24 mouse cellular contexts compared by ENCODE assay signal in the genomic region with DNA sequence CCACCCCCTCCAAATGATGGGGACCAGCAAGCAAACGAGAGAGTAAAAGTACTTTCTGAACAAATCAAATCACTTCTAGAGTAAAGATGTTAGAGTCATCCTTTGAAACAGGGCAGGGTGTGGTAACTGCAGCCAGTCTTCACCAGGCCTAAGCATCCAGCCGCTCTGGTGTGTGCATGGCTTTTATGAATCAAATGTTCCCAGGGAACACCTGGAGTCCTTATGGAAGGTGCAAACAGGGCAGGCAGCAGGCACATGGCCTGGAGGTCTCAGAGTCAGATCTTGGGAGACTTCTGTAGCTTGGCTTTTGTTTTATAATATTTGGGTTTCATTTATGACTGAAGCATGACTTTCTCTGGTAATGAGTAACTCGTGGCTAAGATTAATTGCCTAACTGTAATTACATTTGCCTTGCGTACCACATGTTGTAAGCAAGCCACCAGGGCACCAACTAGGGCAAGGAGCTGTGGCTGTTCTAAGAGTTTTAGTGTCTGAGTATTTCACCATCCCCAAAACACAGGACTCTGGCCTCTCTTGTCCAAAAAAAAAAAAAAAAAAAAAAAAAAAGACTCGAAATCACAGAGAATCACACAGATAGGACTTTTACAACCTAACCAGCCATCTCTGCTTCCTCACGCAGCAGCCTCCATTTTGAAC.
DNase-seq lines count a peak whose midpoint lies in the region; ATAC-seq and TF ChIP-seq lines count a peak whose summit lies in the region.
"Had no signal": no experiment of that assay in that cellular context is flagged by ENCODE, and none has a peak within 500 bp of the region (broad histone marks: within the 10 kb centered on the region; RNA-seq: fewer than 3 reads in every experiment).

No protein-coding gene starts in this region.

- H3K36me3 ChIP-seq in kidney, adult 2 months (ENCODE audit: control insufficient read depth, insufficient read depth, low read length), result no peaks in the 10 kb centered on the region
- H3K36me3 ChIP-seq in liver, adult 2 months (ENCODE audit: control insufficient read depth, insufficient read depth, low read length), result no peaks in the 10 kb centered on the region
- H3K36me3 ChIP-seq in intestine, embryonic 15.5 days, result no peaks in the 10 kb centered on the region
- H3K36me3 ChIP-seq: forebrain, embryonic 15.5 days; limb, embryonic 15.5 days had no signal

- WGBS in kidney, adult 2 months, result 50% methylated on average over 6 of the region's 6 CpGs
- WGBS in liver, adult 2 months, result 49% methylated on average over 6 of the region's 6 CpGs
- 54% methylated on average over 6 of the region's 6 CpGs for WGBS in intestine, embryonic 15.5 days

- H3K79me2 ChIP-seq in liver, adult 2 months (ENCODE audit: control insufficient read depth, insufficient read depth, low read length), result no peaks in the 10 kb centered on the region

- H3K27ac ChIP-seq in kidney, adult 2 months (ENCODE audit: insufficient read depth, low read depth, low read length), result no peak overlapping the region
- H3K27ac ChIP-seq in liver, adult 2 months (replicated peaks; ENCODE audit: insufficient read depth, low read depth, low read length), result peak overlapping the region; percentile 67
- H3K27ac ChIP-seq in intestine, embryonic 15.5 days, result 0 out of 2 replicates have a peak overlapping the region, but pooled peaks have one; percentile 6
- H3K27ac ChIP-seq: forebrain, embryonic 15.5 days; heart, adult 2 months; heart, embryonic 13.5 days; hindbrain, embryonic 12.5 days; limb, embryonic 15.5 days; midbrain, embryonic 10.5 days; neural tube, embryonic 15.5 days had no signal

- H3K4me1 ChIP-seq in kidney, adult 2 months (ENCODE audit: control insufficient read depth, insufficient read depth, low read length), result peaks cover 3% of the 10 kb centered on the region; the same call in 1 of the 2 replicates
- peaks cover 6% of the 10 kb centered on the region for H3K4me1 ChIP-seq in liver, adult 2 months (ENCODE audit: control insufficient read depth, insufficient read depth, low read length)
- no peaks in the 10 kb centered on the region for H3K4me1 ChIP-seq in intestine, embryonic 15.5 days (replicated peaks)
- H3K4me1 ChIP-seq: forebrain, embryonic 15.5 days; midbrain, embryonic 10.5 days had no signal

- H3K4me3 ChIP-seq in kidney, adult 2 months (ENCODE audit: insufficient read depth, low read depth, low read length), result no peak overlapping the region
- no peak overlapping the region for H3K4me3 ChIP-seq in liver, adult 2 months (ENCODE audit: insufficient read depth, low read depth, low read length)
- H3K4me3 ChIP-seq in intestine, embryonic 15.5 days (replicated peaks), result no peak overlapping the region
- H3K4me3 ChIP-seq: forebrain, embryonic 15.5 days; heart, adult 2 months; heart, embryonic 13.5 days; hindbrain, embryonic 12.5 days; limb, embryonic 15.5 days; midbrain, embryonic 10.5 days; neural tube, embryonic 15.5 days had no signal

- H3K9me3 ChIP-seq in intestine, embryonic 15.5 days, result no peaks in the 10 kb centered on the region
- H3K9me3 ChIP-seq: forebrain, embryonic 15.5 days; heart, embryonic 13.5 days; hindbrain, embryonic 12.5 days; limb, embryonic 15.5 days; midbrain, embryonic 10.5 days; neural tube, embryonic 15.5 days had no signal

- no peaks in the 10 kb centered on the region for H3K27me3 ChIP-seq in kidney, adult 2 months (replicated peaks; ENCODE audit: control insufficient read depth, insufficient read depth, low read length)
- H3K27me3 ChIP-seq in liver, adult 2 months (ENCODE audit: control insufficient read depth, insufficient read depth, low read length), result no peaks in the 10 kb centered on the region
- H3K27me3 ChIP-seq in intestine, embryonic 15.5 days (replicated peaks), result no peaks in the 10 kb centered on the region
- H3K27me3 ChIP-seq: forebrain, embryonic 15.5 days; heart, embryonic 13.5 days; hindbrain, embryonic 12.5 days; limb, embryonic 15.5 days; neural tube, embryonic 15.5 days had no signal

- H3K9ac ChIP-seq in liver, adult 2 months (ENCODE audit: low read depth, low read length), result no peak overlapping the region
- H3K9ac ChIP-seq in intestine, embryonic 15.5 days, result no peak overlapping the region
- H3K9ac ChIP-seq: forebrain, embryonic 15.5 days; heart, embryonic 13.5 days; hindbrain, embryonic 12.5 days; limb, embryonic 15.5 days; neural tube, embryonic 15.5 days had no signal

- TF ChIP-seq CTCF in kidney, adult 2 months (conservative IDR thresholded peaks at IDR 0.05; ENCODE audit: insufficient read depth, insufficient read length, low read depth, low read length), result no peak
- TF ChIP-seq CTCF in liver, adult 2 months (IDR thresholded peaks at IDR 0.05; ENCODE audit: low read depth, low read length), result no peak

- intact Hi-C loops in left cerebral cortex, postnatal 36 days (cut with DNase I), result no loop called here

- peak; percentile 46 for DNase-seq in kidney, adult 2 months
- no peak for DNase-seq in kidney, postnatal 25 days
- peak; percentile 88 for DNase-seq in liver, adult 2 months (ENCODE audit: extremely low read depth, low read depth, low spot score)
- DNase-seq in liver, result no peak
- DNase-seq in adrenal gland, adult 18-20 months (ENCODE audit: low spot score in 2 of 2), result no peak
- DNase-seq in layer of hippocampus, adult 9-10 months (ENCODE audit: low spot score), result no peak
- no peak for DNase-seq in left cerebral cortex, postnatal 36 days (ENCODE audit: low spot score in 2 of 2)
- DNase-seq: adrenal gland, adult 8-10 months; cerebellum, adult 18-20 months; cerebellum, postnatal 14 days; gastrocnemius, postnatal 25 days; heart, adult 2 months; right cerebral cortex, adult 18-20 months; right cerebral cortex, postnatal 4 days; thymus, postnatal 25 days had no signal

- ATAC-seq in intestine, embryonic 15.5 days, result peak; percentile 82
- ATAC-seq: CD4-positive, CD25-positive, alpha-beta regulatory T cell, adult 4 months; forebrain, embryonic 15.5 days; midbrain, embryonic 16.5 days had no signal

- TF ChIP-seq POLR2A in kidney, adult 2 months (IDR thresholded peaks at IDR 0.05; ENCODE audit: low read depth, low read length), result no peak
- no peak for TF ChIP-seq POLR2A in liver, adult 2 months (IDR thresholded peaks at IDR 0.05; ENCODE audit: extremely low read depth, insufficient read depth, low read length)

- H3K4me2 ChIP-seq in intestine, embryonic 15.5 days (replicated peaks), result no peak overlapping the region
- H3K4me2 ChIP-seq: forebrain, embryonic 15.5 days; heart, embryonic 13.5 days; hindbrain, embryonic 12.5 days; limb, embryonic 15.5 days; neural tube, embryonic 15.5 days had no signal

Comparison
In these comparisons a context has a peak if more than half of its experiments do, and no peak if none do; other contexts are left out.
1. DNase-seq: peak in kidney, adult 2 months (single experiment) and liver, adult 2 months (single experiment); none in kidney, postnatal 25 days (0 of 2), liver (single experiment), adrenal gland, adult 18-20 months (0 of 2), layer of hippocampus, adult 9-10 months (single experiment) and left cerebral cortex, postnatal 36 days (0 of 2).